Mouse (Mus musculus) MEL (cell line): Measurements from ENCODE around the gene Copz2.
A peak's percentile ranks its signal among the peaks of the same experiment; 100 is the strongest.

ENCODE experiments used
- CHD1 ChIP-seq: IDR thresholded peaks from 2 replicates; pipeline ENCODE4 v1.6.1; 2012; ENCODE audit warnings: low read depth, mild to moderate bottlenecking, inconsistent platforms, low read length, improper control_type of control experiment
- ELF1 ChIP-seq: IDR thresholded peaks from 2 replicates; pipeline ENCODE4 v1.6.1; 2014; ENCODE audit warnings: low read depth, mild to moderate bottlenecking, inconsistent platforms, low read length, improper control_type of control experiment, moderate library complexity
- GATA1 ChIP-seq: IDR thresholded peaks from 2 replicates; pipeline ENCODE4 v1.6.1; 2011; ENCODE audit warnings: low read depth, low read length, improper control_type of control experiment
- HCFC1 ChIP-seq: IDR thresholded peaks from 2 replicates; pipeline ENCODE4 v1.6.1; 2012; ENCODE audit warnings: low read depth, mild to moderate bottlenecking, inconsistent platforms, low read length, improper control_type of control experiment, moderate library complexity
- MAFK ChIP-seq: IDR thresholded peaks from 2 replicates; pipeline ENCODE4 v1.6.1; 2011; ENCODE audit warnings: low read depth, mild to moderate bottlenecking, low read length, improper control_type of control experiment, borderline replicate concordance
- MAX ChIP-seq: IDR thresholded peaks from 2 replicates; pipeline ENCODE4 v1.6.1; 2011; ENCODE audit warnings: low read length, improper control_type of control experiment
- MAZ ChIP-seq: IDR thresholded peaks from 2 replicates; pipeline ENCODE4 v1.6.1; 2012; ENCODE audit warnings: low read depth, mild to moderate bottlenecking, inconsistent platforms, low read length, improper control_type of control experiment
- NELFE ChIP-seq: IDR thresholded peaks from 2 replicates; pipeline ENCODE4 v1.6.1; 2011; ENCODE audit warnings: low read depth, low read length, improper control_type of control experiment
- POLR2A ChIP-seq, 2 experiments: IDR thresholded peaks; 2 replicates each; pipeline ENCODE4 v1.6.1; 2011 to 2012; ENCODE audit warnings: low read length in 2 of 2, mild to moderate bottlenecking in 2 of 2, control low read depth in 1 of 2, improper control_type of control experiment in 1 of 2, low read depth in 1 of 2, moderate library complexity in 1 of 2; ENCODE audit not compliant: control insufficient read depth in 1 of 2, insufficient read depth in 1 of 2, poor library complexity in 1 of 2
- RCOR1 ChIP-seq: IDR thresholded peaks from 2 replicates; pipeline ENCODE4 v1.6.1; 2012; ENCODE audit warnings: low read depth, mild to moderate bottlenecking, inconsistent platforms, low read length, improper control_type of control experiment
- ZMIZ1 ChIP-seq: IDR thresholded peaks from 2 replicates; pipeline ENCODE4 v1.6.1; 2012; ENCODE audit warnings: low read depth, mild to moderate bottlenecking, inconsistent platforms, low read length, improper control_type of control experiment, moderate library complexity

- TF ChIP-seq POLR2A (IDR thresholded peaks at IDR 0.05; ENCODE audit: control insufficient read depth in 1 of 2, insufficient read depth in 1 of 2, low read depth in 1 of 2, low read length in 2 of 2, poor library complexity in 1 of 2) (no peak), HCFC1 (peak; percentile 71), MAZ (peak; percentile 72; the same call in 1 of the 2 replicates), NELFE (no peak), MAX (0 out of 2 replicates have a peak, but pooled peaks have one; percentile 28), ELF1 (peak; percentile 72), GATA1 (no peak), MAFK (no peak), RCOR1 (0 out of 2 replicates have a peak, but pooled peaks have one; percentile 11), CHD1 (no peak), ZMIZ1 (no peak)
These were observed 12.2 kb downstream of the Copz2 start for GRCm38 (mm10) chr11:96861878-96862289.
